Mouse (Mus musculus) heart, embryonic 15.5 days (tissue): ENCODE measurements around the gene Slc2a10. TPM values are rescaled to one million over a fixed set of nuclear protein-coding genes. Genes with fewer than 3 reads are reported as not detected.
"Not testable (repeated sequence)": the region's sequence is repeated elsewhere in the genome, so short reads cannot be mapped to it uniquely, and the experiment has no call there.

Experiments
- ATAC-seq: fragments of 200-750 bp; cut with Nextera tagmentation; replicated peaks from 2 replicates; pipeline ENCODE4 v1.8.0; 2017; ENCODE audit warnings: low read depth, moderate TSS enrichment; ENCODE audit not compliant: insufficient number of reproducible peaks, insufficient read depth, low FRiP score
- H3K27ac ChIP-seq: fragments of 300-500 bp; sonication (generic); 2 replicates; pipeline ENCODE4 v1.5.1; 2015; ENCODE audit warnings: mild to moderate bottlenecking, inconsistent platforms
- H3K27me3 ChIP-seq: fragments of 300-500 bp; sonication (generic); 2 replicates; pipeline ENCODE4 v1.6.1; 2015; ENCODE audit warnings: inconsistent platforms
- H3K36me3 ChIP-seq: fragments of 300-500 bp; sonication (generic); 2 replicates; pipeline ENCODE4 v1.6.1; 2015; ENCODE audit warnings: mild to moderate bottlenecking, inconsistent platforms
- H3K4me1 ChIP-seq: fragments of 300-500 bp; sonication (generic); replicated peaks from 2 replicates; pipeline ENCODE4 v1.6.1; 2015; ENCODE audit warnings: inconsistent platforms
- H3K4me2 ChIP-seq: fragments of 300-500 bp; sonication (generic); 2 replicates; pipeline ENCODE4 v1.6.1; 2015; ENCODE audit warnings: inconsistent platforms, mild to moderate bottlenecking, moderate library complexity
- H3K4me3 ChIP-seq: fragments of 300-500 bp; sonication (generic); 2 replicates; pipeline ENCODE4 v1.5.1; 2015; ENCODE audit warnings: mild to moderate bottlenecking, inconsistent platforms
- H3K9ac ChIP-seq: fragments of 300-500 bp; sonication (generic); 2 replicates; pipeline ENCODE4 v1.6.1; 2015; ENCODE audit warnings: mild to moderate bottlenecking, inconsistent platforms
- H3K9me3 ChIP-seq: fragments of 300-500 bp; sonication (generic); replicated peaks from 2 replicates; pipeline ENCODE4 v1.6.1; 2016; ENCODE audit warnings: inconsistent platforms
- WGBS: fragments of 180-500 bp; shearing (Covaris S2); methylation state at CpG from one replicate; pipeline ENCODE4 v1.1.7; 2015; ENCODE audit warnings: mixed read lengths; 5-methylcytosine and 5-hydroxymethylcytosine counted together
- polyA plus RNA-seq: library from polyadenylated mRNA; unstranded; fragments of >200 nt; fragmentation: Nextera tagmentation; extraction: Ambion mirVana; gene quantifications from 2 replicates; pipeline ENCODE4 v1.2.1, GENCODE M21; 2015

Gene Slc2a10
- polyA plus RNA-seq, 1 experiment from 2014 or later = 5.0 TPM

DNA sequence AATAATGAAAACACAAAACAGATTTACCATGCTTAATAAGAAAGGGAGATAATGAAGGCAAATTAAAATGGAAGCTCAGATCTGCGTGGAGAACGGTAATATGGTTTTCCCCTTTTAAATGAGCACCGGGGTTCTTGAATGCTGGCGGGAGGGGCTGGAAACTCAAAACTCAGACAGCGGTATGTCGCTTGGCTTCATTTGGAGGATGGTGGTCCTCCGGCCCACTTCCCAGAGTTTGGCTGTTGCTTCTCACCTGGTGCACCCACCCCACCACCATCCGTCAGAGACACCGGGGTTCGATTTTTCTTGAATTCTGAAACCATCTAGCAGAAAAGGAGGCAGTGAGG is 40.1 kb downstream of the Slc2a10 start:
- H3K9me3 ChIP-seq = no peaks in the 10 kb centered on the region
- H3K27me3 ChIP-seq = peaks cover 12% of the 10 kb centered on the region; the same call in 1 of the 2 replicates
- no peak overlapping the region for H3K4me2 ChIP-seq
- H3K4me3 ChIP-seq = no peak overlapping the region
- no peak overlapping the region for H3K9ac ChIP-seq
- 84% methylated on average over 10 of the region's 10 CpGs for WGBS
- 0 out of 2 replicates have a peak, but pooled peaks cover 5% of the 10 kb centered on the region for H3K4me1 ChIP-seq
- no peak for ATAC-seq
- H3K27ac ChIP-seq = no peak overlapping the region
- no peaks in the 10 kb centered on the region for H3K36me3 ChIP-seq

DNA sequence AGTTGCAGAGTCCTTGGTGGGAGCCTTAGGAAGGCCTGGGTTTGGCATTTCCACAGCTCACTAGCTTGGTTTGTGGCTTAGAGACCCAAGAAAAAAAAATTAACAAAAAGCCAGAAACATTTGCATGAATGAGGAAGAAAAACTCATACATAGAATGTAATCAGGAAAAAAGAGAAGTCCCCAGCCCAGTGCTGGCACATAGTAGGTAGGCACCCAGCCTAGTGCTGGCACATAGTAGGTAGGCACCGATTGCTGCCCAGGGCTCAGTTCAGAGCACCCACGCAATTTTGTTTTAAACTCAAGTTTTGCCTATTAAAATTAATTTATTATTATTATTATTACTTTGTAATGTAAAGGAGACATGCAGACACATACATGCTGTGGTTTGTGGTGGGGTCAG is 42.1 kb downstream of the Slc2a10 start:
- H3K9ac ChIP-seq = no peak overlapping the region
- H3K27ac ChIP-seq = no peak overlapping the region
- WGBS = 86% methylated on average over 2 of the region's 2 CpGs
- no peaks in the 10 kb centered on the region for H3K36me3 ChIP-seq
- H3K4me1 ChIP-seq = 0 out of 2 replicates have a peak, but pooled peaks cover 5% of the 10 kb centered on the region
- H3K27me3 ChIP-seq = peaks cover 12% of the 10 kb centered on the region; the same call in 1 of the 2 replicates
- H3K9me3 ChIP-seq = no peaks in the 10 kb centered on the region
- no peak for ATAC-seq
- no peak overlapping the region for H3K4me2 ChIP-seq
- no peak overlapping the region for H3K4me3 ChIP-seq

DNA sequence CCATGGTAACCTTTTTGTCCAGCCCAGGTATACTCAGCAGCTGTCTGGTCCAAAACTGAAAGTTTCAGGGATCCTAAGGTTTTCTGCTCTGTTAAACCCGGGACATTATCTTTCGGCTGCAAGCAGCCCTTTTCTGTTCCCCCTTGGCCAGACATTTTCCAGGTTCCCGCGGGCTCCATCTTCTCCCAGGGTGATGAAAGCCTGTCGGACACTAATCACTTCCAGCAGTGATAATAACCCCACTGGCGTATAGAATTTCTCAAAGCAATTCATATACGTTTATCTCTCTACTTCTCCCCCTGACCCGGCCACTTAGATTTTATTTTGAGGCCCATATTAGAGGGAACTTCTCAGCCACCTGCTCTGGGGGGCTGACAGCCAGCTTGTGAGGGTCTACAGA is 42.8 kb downstream of the Slc2a10 start:
- WGBS = 32% methylated on average over 8 of the region's 8 CpGs
- ATAC-seq = no peak
- Histone ChIP-seq H3K9ac (no peak overlapping the region), H3K4me2 (no peak overlapping the region), H3K9me3 (no peaks in the 10 kb centered on the region), H3K4me3 (no peak overlapping the region), H3K27ac (no peak overlapping the region), H3K27me3 (peaks cover 10% of the 10 kb centered on the region; the same call in 1 of the 2 replicates), H3K36me3 (no peaks in the 10 kb centered on the region), H3K4me1 (0 out of 2 replicates have a peak, but pooled peaks cover 5% of the 10 kb centered on the region)

DNA sequence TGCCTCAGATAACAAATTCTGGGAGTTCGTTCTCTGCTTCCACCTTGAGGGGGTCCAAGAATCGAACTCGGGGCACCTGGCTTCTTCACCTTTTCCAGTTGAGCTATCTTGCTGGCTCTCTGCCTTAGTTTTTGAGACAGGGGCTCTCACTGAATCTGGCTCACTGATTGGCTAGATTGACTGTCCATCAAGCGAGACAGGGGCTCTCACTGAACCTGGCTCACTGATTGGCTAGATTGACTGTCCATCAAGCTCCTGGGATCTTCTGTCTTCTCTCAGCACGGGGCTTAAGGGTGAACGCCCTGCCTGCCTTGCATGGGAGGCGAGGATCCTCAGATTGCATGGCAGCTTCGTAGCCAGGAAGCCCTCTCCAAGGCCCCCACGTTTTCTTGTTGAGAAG is 43.8 kb downstream of the Slc2a10 start:
- Histone ChIP-seq H3K36me3 (no peaks in the 10 kb centered on the region), H3K4me3 (no peak overlapping the region), H3K9me3 (no peaks in the 10 kb centered on the region), H3K27ac (no peak overlapping the region), H3K4me2 (no peak overlapping the region), H3K4me1 (0 out of 2 replicates have a peak, but pooled peaks cover 5% of the 10 kb centered on the region), H3K27me3 (peaks cover 10% of the 10 kb centered on the region; the same call in 1 of the 2 replicates), H3K9ac (no peak overlapping the region)
- 50% methylated on average over 9 of the region's 9 CpGs for WGBS
- ATAC-seq = no peak

DNA sequence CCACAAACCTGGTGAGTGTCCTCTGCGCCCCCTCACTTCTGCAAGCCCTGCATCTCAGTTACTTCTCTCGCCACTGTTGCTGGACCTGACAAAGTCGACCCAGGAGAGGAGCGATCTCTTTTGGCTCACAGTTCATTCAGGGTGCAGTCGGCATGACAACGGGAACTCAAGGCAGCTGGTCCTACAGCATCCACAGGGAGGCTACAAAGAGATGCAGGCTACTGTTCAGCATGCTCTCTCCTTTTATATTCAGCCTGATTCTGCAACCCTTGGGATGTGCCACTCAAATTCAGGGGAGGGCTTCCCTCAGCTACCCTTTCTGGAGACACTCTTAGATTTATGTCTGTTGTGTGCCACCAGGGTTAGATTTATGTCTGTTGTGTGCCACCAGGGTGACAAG is 45.0 kb downstream of the Slc2a10 start:
- Histone ChIP-seq H3K9ac (no peak overlapping the region), H3K36me3 (no peaks in the 10 kb centered on the region), H3K9me3 (no peaks in the 10 kb centered on the region), H3K27ac (no peak overlapping the region), H3K27me3 (0 out of 2 replicates have a peak, but pooled peaks cover 4% of the 10 kb centered on the region), H3K4me3 (no peak overlapping the region), H3K4me1 (0 out of 2 replicates have a peak, but pooled peaks cover 5% of the 10 kb centered on the region), H3K4me2 (no peak overlapping the region)
- no peak for ATAC-seq
- 71% methylated on average over 6 of the region's 6 CpGs for WGBS

DNA sequence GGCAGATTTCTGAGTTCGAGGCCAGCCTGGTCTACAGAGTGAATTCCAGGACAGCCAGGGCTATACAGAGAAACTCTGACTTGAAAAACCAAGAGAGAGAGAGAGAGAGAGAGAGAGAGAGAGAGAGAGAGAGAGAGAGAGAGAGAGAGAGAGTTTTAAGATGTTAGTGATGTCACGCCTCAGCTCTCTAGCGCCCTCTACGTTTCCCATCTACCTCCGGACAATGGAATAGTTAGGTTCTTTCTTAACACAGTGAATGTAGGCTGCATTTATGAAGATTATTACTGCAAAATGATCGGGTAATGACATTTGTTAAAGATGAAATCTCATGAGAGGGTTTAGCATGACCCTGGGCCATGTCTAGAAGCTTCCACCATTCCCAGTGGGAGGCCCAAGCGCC is 46.8 kb downstream of the Slc2a10 start:
- H3K4me3 ChIP-seq, H3K9ac ChIP-seq, H3K9me3 ChIP-seq, H3K4me2 ChIP-seq, ATAC-seq, H3K36me3 ChIP-seq, H3K27me3 ChIP-seq, H3K4me1 ChIP-seq, H3K27ac ChIP-seq: not testable (repeated sequence)
- WGBS = 69% methylated on average over 7 of the region's 7 CpGs

DNA sequence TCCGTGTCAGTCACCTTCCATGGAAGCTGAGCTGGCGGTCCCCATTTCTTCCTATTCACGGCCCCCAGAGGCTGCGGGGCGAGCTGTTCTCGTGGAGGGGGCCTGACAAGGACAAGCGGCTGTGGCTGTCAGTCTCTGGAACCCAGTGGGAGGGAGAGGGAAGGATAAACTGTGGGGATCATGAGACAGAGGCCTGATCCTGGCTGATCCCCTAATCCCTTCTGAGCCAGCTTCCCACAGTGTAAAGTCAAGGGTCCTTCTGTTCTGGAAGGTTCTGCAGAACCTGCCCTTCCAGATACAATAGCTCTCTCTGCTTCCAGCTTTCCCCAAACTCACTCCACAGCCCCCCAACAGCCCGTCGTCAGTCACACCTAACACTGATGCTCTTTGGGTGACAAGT is 50.5 kb downstream of the Slc2a10 start:
- Histone ChIP-seq H3K27me3 (peaks cover 5% of the 10 kb centered on the region; the same call in 1 of the 2 replicates), H3K9ac (no peak overlapping the region), H3K4me2 (no peak overlapping the region), H3K27ac (no peak overlapping the region), H3K36me3 (no peaks in the 10 kb centered on the region), H3K4me3 (no peak overlapping the region), H3K9me3 (no peaks in the 10 kb centered on the region), H3K4me1 (no peaks in the 10 kb centered on the region)
- ATAC-seq = no peak
- WGBS = 69% methylated on average over 9 of the region's 9 CpGs

DNA sequence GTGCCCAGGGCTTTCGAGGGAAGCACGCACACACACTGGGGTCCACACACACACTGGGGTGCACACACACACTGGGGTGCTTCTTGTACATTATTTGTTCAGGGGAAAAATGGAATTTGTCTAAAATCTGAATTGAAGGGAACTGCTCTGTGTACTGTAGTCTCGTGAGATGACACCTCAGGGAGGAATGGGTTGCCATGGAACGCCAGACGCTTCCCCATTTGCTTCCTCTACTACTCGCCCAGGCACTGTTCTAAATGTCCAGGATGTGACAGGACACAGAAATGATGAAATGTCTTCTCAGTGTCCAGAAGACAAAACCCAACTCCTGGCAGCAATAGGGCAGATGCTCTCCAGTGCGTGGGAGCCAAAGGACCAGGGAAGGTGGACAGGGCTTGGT is 53.7 kb downstream of the Slc2a10 start:
- no peak for ATAC-seq
- Histone ChIP-seq H3K4me3 (no peak overlapping the region), H3K9me3 (no peaks in the 10 kb centered on the region), H3K27ac (no peak overlapping the region), H3K27me3 (peaks cover 16% of the 10 kb centered on the region; the same call in 1 of the 2 replicates), H3K4me1 (no peaks in the 10 kb centered on the region), H3K4me2 (no peak overlapping the region), H3K36me3 (no peaks in the 10 kb centered on the region), H3K9ac (no peak overlapping the region)
- 76% methylated on average over 7 of the region's 7 CpGs for WGBS

DNA sequence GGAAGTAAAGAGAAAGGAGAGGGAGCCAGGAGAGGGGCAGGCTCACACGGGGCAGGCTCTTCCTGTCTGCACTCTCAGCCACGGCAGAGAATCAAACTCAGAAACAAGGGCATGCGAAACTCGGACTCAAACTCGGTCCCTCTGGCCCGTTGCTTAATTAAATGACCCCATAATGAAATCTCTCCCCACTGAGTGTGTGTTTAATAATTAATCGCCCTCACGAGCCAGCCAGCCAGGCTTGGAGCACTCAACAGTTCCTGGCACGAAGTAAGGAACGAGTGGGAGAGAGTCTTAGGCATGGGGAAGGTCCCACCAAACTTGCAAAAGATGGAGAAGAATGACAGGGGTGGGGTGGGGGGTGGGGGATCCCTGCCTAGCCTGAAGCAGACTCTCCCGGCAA is 55.3 kb downstream of the Slc2a10 start:
- no peak for ATAC-seq
- no peak overlapping the region for H3K27ac ChIP-seq
- no peaks in the 10 kb centered on the region for H3K36me3 ChIP-seq
- H3K9ac ChIP-seq = no peak overlapping the region
- peaks cover 31% of the 10 kb centered on the region for H3K27me3 ChIP-seq
- WGBS = 53% methylated on average over 11 of the region's 11 CpGs
- H3K4me3 ChIP-seq = no peak overlapping the region
- no peak overlapping the region for H3K4me2 ChIP-seq
- H3K9me3 ChIP-seq = no peaks in the 10 kb centered on the region
- peaks cover 9% of the 10 kb centered on the region for H3K4me1 ChIP-seq

DNA sequence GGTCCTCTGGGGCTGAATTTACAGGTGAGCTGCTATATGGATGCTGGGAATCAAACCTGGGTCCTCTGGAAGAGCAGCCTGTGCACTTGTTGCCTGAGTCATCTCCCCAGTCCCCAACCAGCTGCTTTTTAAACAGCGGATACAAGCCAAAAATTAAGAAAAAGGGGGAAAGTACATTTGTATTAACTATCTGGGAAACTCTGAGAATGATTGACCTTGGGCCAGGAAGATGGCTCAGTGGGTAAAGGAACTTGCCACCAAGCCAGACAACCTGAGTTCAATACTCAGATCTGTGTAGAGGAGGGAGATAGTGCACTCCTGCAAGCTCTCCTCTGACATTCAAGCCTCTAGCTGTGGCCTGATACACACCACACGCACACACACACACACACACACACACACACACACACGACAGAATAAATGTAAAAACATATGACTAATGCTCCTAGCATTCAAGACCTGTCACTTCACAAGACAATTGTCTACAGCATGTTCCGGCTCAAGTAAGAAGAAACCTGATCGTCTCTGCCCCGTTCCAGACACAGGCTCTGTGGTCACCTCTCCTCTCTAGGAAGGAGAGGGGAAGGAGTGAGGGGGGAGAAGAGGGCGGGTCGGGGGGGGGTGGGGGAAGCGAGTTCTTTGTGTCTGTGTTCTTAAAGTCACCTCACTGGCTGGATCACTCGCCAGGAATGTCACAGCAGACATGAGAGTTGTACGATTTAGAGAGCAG is 56.1 kb downstream of the Slc2a10 start:
- ATAC-seq = no peak
- H3K36me3 ChIP-seq = no peaks in the 10 kb centered on the region
- peaks cover 9% of the 10 kb centered on the region for H3K4me1 ChIP-seq
- H3K27me3 ChIP-seq = peaks cover 39% of the 10 kb centered on the region
- no peak overlapping the region for H3K9ac ChIP-seq
- H3K9me3 ChIP-seq = no peaks in the 10 kb centered on the region
- H3K4me3 ChIP-seq = no peak overlapping the region
- no peak overlapping the region for H3K27ac ChIP-seq
- WGBS = 21% methylated on average over 11 of the region's 11 CpGs
- H3K4me2 ChIP-seq = no peak overlapping the region

DNA sequence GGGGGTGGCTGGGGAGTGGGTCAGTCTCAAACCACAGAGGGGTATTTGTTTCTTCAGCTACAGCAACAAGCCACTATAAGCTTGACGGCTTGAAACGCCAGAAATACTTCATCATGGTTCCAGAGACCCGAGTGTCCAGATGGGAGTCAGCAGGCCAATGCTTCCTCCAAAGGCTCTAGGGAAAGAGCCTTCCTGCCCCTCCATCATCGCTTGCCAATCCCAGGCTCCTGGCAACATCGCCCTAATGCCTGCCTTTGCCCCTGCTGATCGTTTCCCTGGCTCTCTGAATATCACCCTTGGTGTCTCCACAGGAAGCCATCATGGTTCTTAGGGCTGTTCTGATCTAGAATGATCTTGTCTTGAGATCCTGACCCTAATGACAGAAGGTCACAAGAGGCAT is 58.3 kb downstream of the Slc2a10 start:
- 81% methylated on average over 6 of the region's 6 CpGs for WGBS
- peaks cover 9% of the 10 kb centered on the region for H3K4me1 ChIP-seq
- H3K4me2 ChIP-seq = no peak overlapping the region
- no peak overlapping the region for H3K4me3 ChIP-seq
- no peaks in the 10 kb centered on the region for H3K36me3 ChIP-seq
- no peaks in the 10 kb centered on the region for H3K9me3 ChIP-seq
- H3K27me3 ChIP-seq = peaks cover 53% of the 10 kb centered on the region
- no peak for ATAC-seq
- H3K27ac ChIP-seq = no peak overlapping the region
- H3K9ac ChIP-seq = no peak overlapping the region
